Mouse (Mus musculus): ENCODE results near the gene Hnrnpm. TPM values are rescaled to one million over a fixed set of nuclear protein-coding genes. Genes with fewer than 3 reads are reported as not detected.

The Hnrnpm gene
- polyA plus RNA-seq, 1 experiment from 2014 or later, result 725 TPM

- H3K4me1 ChIP-seq (ENCODE audit: control insufficient read depth, insufficient read depth, low read length), result no peaks in the 10 kb centered on the region
- 10% methylated on average over 8 of the region's 8 CpGs for WGBS
- no peaks in the 10 kb centered on the region for H3K36me3 ChIP-seq (replicated peaks; ENCODE audit: control insufficient read depth, insufficient read depth, low read depth, low read length)
- no peaks in the 10 kb centered on the region for H3K9me3 ChIP-seq (replicated peaks; ENCODE audit: control insufficient read depth, low read length)
- H3K9ac ChIP-seq (replicated peaks; ENCODE audit: low read length), result peak overlapping the region; percentile 73
- H3K4me3 ChIP-seq (ENCODE audit: low read depth, low read length), result peak overlapping the region; percentile 86
- no peak overlapping the region for H3K27ac ChIP-seq (replicated peaks; ENCODE audit: low read depth, low read length)
- H3K27me3 ChIP-seq (ENCODE audit: control insufficient read depth, insufficient read depth, low read length), result no peaks in the 10 kb centered on the region
- no peak for DNase-seq (ENCODE audit: low spot score)
- H3K4me2 ChIP-seq (ENCODE audit: low read depth, low read length), result peak overlapping the region; percentile 62
- ATAC-seq (replicated peaks; ENCODE audit: insufficient number of reproducible peaks, low FRiP score, low TSS enrichment, low read depth), result no peak
Observed at GRCm38 (mm10) chr17:33717982-33718381, 31.3 kb upstream of the Hnrnpm start.

- Histone ChIP-seq H3K4me2 (ENCODE audit: low read depth, low read length) (no peak overlapping the region), H3K9me3 (replicated peaks; ENCODE audit: control insufficient read depth, low read length) (no peaks in the 10 kb centered on the region), H3K27ac (replicated peaks; ENCODE audit: low read depth, low read length) (no peak overlapping the region), H3K27me3 (ENCODE audit: control insufficient read depth, insufficient read depth, low read length) (no peaks in the 10 kb centered on the region), H3K9ac (replicated peaks; ENCODE audit: low read length) (no peak overlapping the region), H3K4me3 (ENCODE audit: low read depth, low read length) (no peak overlapping the region), H3K4me1 (ENCODE audit: control insufficient read depth, insufficient read depth, low read length) (no peaks in the 10 kb centered on the region), H3K36me3 (replicated peaks; ENCODE audit: control insufficient read depth, insufficient read depth, low read depth, low read length) (no peaks in the 10 kb centered on the region)
- DNase-seq (ENCODE audit: low spot score) (no peak), ATAC-seq (replicated peaks; ENCODE audit: insufficient number of reproducible peaks, low FRiP score, low TSS enrichment, low read depth) (no peak)
- WGBS, result 100% methylated on average over 1 of the region's 1 CpGs
Observed at GRCm38 (mm10) chr17:33717246-33717645, 30.6 kb upstream of the Hnrnpm start.

- H3K4me2 ChIP-seq (ENCODE audit: low read depth, low read length), result no peak overlapping the region
- no peaks in the 10 kb centered on the region for H3K27me3 ChIP-seq (ENCODE audit: control insufficient read depth, insufficient read depth, low read length)
- H3K4me1 ChIP-seq (ENCODE audit: control insufficient read depth, insufficient read depth, low read length), result no peaks in the 10 kb centered on the region
- ATAC-seq (replicated peaks; ENCODE audit: insufficient number of reproducible peaks, low FRiP score, low TSS enrichment, low read depth), result no peak
- no peak overlapping the region for H3K4me3 ChIP-seq (ENCODE audit: low read depth, low read length)
- no peak overlapping the region for H3K9ac ChIP-seq (replicated peaks; ENCODE audit: low read length)
- no peaks in the 10 kb centered on the region for H3K9me3 ChIP-seq (replicated peaks; ENCODE audit: control insufficient read depth, low read length)
- 86% methylated on average over 1 of the region's 1 CpGs for WGBS
- no peaks in the 10 kb centered on the region for H3K36me3 ChIP-seq (replicated peaks; ENCODE audit: control insufficient read depth, insufficient read depth, low read depth, low read length)
- DNase-seq (ENCODE audit: low spot score), result no peak
- H3K27ac ChIP-seq (replicated peaks; ENCODE audit: low read depth, low read length), result no peak overlapping the region
Observed at GRCm38 (mm10) chr17:33714779-33715178, 28.1 kb upstream of the Hnrnpm start.

- Histone ChIP-seq H3K4me3 (ENCODE audit: low read depth, low read length) (no peak overlapping the region), H3K4me1 (ENCODE audit: control insufficient read depth, insufficient read depth, low read length) (no peaks in the 10 kb centered on the region), H3K9ac (replicated peaks; ENCODE audit: low read length) (no peak overlapping the region), H3K4me2 (ENCODE audit: low read depth, low read length) (no peak overlapping the region), H3K27me3 (ENCODE audit: control insufficient read depth, insufficient read depth, low read length) (no peaks in the 10 kb centered on the region), H3K36me3 (replicated peaks; ENCODE audit: control insufficient read depth, insufficient read depth, low read depth, low read length) (no peaks in the 10 kb centered on the region), H3K9me3 (replicated peaks; ENCODE audit: control insufficient read depth, low read length) (no peaks in the 10 kb centered on the region), H3K27ac (replicated peaks; ENCODE audit: low read depth, low read length) (no peak overlapping the region)
- ATAC-seq (replicated peaks; ENCODE audit: insufficient number of reproducible peaks, low FRiP score, low TSS enrichment, low read depth) (no peak), DNase-seq (ENCODE audit: low spot score) (no peak)
- WGBS, result 87% methylated on average over 5 of the region's 5 CpGs
Observed at GRCm38 (mm10) chr17:33713271-33713670, 26.6 kb upstream of the Hnrnpm start.

DNA sequence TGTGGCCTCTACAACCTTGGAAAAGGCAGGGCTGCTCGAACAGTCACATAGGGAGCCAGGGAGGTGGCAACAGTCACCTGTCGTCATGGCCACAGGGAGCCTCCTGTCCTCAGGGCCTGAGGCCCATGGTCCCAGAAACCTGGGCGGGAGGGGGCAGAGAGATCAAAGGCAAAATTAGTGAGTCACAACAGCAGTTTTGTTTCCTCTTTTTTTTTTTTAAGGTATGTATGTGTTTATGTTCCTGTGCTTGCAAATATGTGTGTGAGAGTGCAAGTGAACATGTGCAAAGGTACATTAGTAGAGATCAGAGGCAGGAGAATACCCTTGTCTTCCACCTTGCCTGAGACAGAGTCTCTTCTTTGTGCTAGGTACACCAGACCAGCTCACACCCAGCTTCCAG, 23.2 kb upstream of the Hnrnpm start:
- no peak overlapping the region for H3K9ac ChIP-seq (replicated peaks; ENCODE audit: low read length)
- no peak overlapping the region for H3K4me2 ChIP-seq (ENCODE audit: low read depth, low read length)
- no peak overlapping the region for H3K4me3 ChIP-seq (ENCODE audit: low read depth, low read length)
- H3K9me3 ChIP-seq (replicated peaks; ENCODE audit: control insufficient read depth, low read length), result no peaks in the 10 kb centered on the region
- ATAC-seq (replicated peaks; ENCODE audit: insufficient number of reproducible peaks, low FRiP score, low TSS enrichment, low read depth), result no peak
- no peaks in the 10 kb centered on the region for H3K36me3 ChIP-seq (replicated peaks; ENCODE audit: control insufficient read depth, insufficient read depth, low read depth, low read length)
- no peaks in the 10 kb centered on the region for H3K4me1 ChIP-seq (ENCODE audit: control insufficient read depth, insufficient read depth, low read length)
- DNase-seq (ENCODE audit: low spot score), result no peak
- H3K27me3 ChIP-seq (ENCODE audit: control insufficient read depth, insufficient read depth, low read length), result no peaks in the 10 kb centered on the region
- 78% methylated on average over 3 of the region's 3 CpGs for WGBS
- H3K27ac ChIP-seq (replicated peaks; ENCODE audit: low read depth, low read length), result no peak overlapping the region

GRCm38 (mm10) chr17:33703091-33703490, 16.4 kb upstream of the Hnrnpm start:
- WGBS, result 87% methylated on average over 9 of the region's 9 CpGs
- no peak for DNase-seq (ENCODE audit: low spot score)
- H3K9me3 ChIP-seq (replicated peaks; ENCODE audit: control insufficient read depth, low read length), result no peaks in the 10 kb centered on the region
- no peak for ATAC-seq (replicated peaks; ENCODE audit: insufficient number of reproducible peaks, low FRiP score, low TSS enrichment, low read depth)
- H3K4me2 ChIP-seq (ENCODE audit: low read depth, low read length), result no peak overlapping the region
- H3K27me3 ChIP-seq (ENCODE audit: control insufficient read depth, insufficient read depth, low read length), result no peaks in the 10 kb centered on the region
- no peak overlapping the region for H3K9ac ChIP-seq (replicated peaks; ENCODE audit: low read length)
- no peak overlapping the region for H3K4me3 ChIP-seq (ENCODE audit: low read depth, low read length)
- H3K4me1 ChIP-seq (ENCODE audit: control insufficient read depth, insufficient read depth, low read length), result no peaks in the 10 kb centered on the region
- no peaks in the 10 kb centered on the region; the same call in 1 of the 2 replicates for H3K36me3 ChIP-seq (replicated peaks; ENCODE audit: control insufficient read depth, insufficient read depth, low read depth, low read length)
- no peak overlapping the region for H3K27ac ChIP-seq (replicated peaks; ENCODE audit: low read depth, low read length)

DNA sequence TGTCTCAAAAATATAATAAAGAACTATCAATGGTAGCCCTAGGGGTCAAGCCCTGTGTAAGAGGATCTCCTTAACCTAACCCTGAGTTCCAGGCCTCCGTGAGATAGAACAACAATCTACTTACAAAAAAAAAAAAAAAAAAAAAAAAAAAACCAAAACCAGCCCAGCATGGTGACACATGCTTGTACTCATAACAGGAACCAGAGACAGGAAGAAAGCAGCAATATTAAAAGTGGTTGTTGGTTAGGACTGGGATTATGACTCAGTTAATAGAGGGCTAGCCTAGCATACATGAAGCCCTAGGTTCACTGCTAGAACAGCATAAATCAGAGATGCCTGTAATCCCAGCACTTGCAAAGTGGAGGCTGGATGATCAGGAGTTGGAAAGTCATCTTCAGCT, 15.5 kb upstream of the Hnrnpm start:
- H3K9ac ChIP-seq (replicated peaks; ENCODE audit: low read length), result no peak overlapping the region
- H3K27me3 ChIP-seq (ENCODE audit: control insufficient read depth, insufficient read depth, low read length), result no peaks in the 10 kb centered on the region
- H3K4me1 ChIP-seq (ENCODE audit: control insufficient read depth, insufficient read depth, low read length), result no peaks in the 10 kb centered on the region
- no peaks in the 10 kb centered on the region for H3K9me3 ChIP-seq (replicated peaks; ENCODE audit: control insufficient read depth, low read length)
- ATAC-seq (replicated peaks; ENCODE audit: insufficient number of reproducible peaks, low FRiP score, low TSS enrichment, low read depth), result no peak
- no peak overlapping the region for H3K4me3 ChIP-seq (ENCODE audit: low read depth, low read length)
- 44% methylated on average over 1 of the region's 1 CpGs for WGBS
- H3K36me3 ChIP-seq (replicated peaks; ENCODE audit: control insufficient read depth, insufficient read depth, low read depth, low read length), result no peaks in the 10 kb centered on the region; the same call in 1 of the 2 replicates
- no peak for DNase-seq (ENCODE audit: low spot score)
- no peak overlapping the region for H3K4me2 ChIP-seq (ENCODE audit: low read depth, low read length)
- H3K27ac ChIP-seq (replicated peaks; ENCODE audit: low read depth, low read length), result no peak overlapping the region

DNA sequence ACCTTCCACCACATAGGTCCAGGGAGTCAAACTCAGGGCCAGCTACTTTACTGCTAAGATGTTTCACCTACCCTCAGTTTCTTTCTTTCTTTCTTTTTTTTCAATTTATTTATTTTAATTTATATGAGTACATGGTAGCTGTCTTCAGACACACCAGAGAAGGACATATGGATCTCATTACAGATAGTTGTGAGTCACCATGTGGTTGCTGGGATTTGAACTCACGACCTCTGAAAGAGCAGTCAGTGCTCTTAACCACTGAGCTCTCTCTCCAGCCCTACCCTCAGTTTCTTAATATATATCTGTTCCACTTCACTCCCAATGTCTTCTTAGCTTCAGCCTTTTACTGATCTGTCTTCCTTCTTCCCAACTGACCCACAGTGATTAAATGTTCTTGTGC, 8.8 kb upstream of the Hnrnpm start:
- H3K27ac ChIP-seq (replicated peaks; ENCODE audit: low read depth, low read length), result no peak overlapping the region
- DNase-seq (ENCODE audit: low spot score) (no peak), ATAC-seq (replicated peaks; ENCODE audit: insufficient number of reproducible peaks, low FRiP score, low TSS enrichment, low read depth) (no peak)
- H3K4me3 ChIP-seq (ENCODE audit: low read depth, low read length), result no peak overlapping the region
- H3K4me1 ChIP-seq (ENCODE audit: control insufficient read depth, insufficient read depth, low read length), result no peaks in the 10 kb centered on the region
- H3K9me3 ChIP-seq (replicated peaks; ENCODE audit: control insufficient read depth, low read length), result no peaks in the 10 kb centered on the region
- no peak overlapping the region for H3K9ac ChIP-seq (replicated peaks; ENCODE audit: low read length)
- no peak overlapping the region for H3K4me2 ChIP-seq (ENCODE audit: low read depth, low read length)
- WGBS, result 72% methylated on average over 1 of the region's 1 CpGs
- H3K36me3 ChIP-seq (replicated peaks; ENCODE audit: control insufficient read depth, insufficient read depth, low read depth, low read length), result no peaks in the 10 kb centered on the region; the same call in none of the 2 replicates
- H3K27me3 ChIP-seq (ENCODE audit: control insufficient read depth, insufficient read depth, low read length), result no peaks in the 10 kb centered on the region
